Mouse (Mus musculus) adrenal gland, adult 2 months (tissue): Measurements from ENCODE around the gene Atp13a2. TPM values are rescaled to one million over a fixed set of nuclear protein-coding genes. Genes with fewer than 3 reads are reported as not detected.
A peak's percentile ranks its signal among the peaks of the same experiment; 100 is the strongest.

Experiments used
- DNase-seq: peaks from one replicate; pipeline ENCODE4 v3.0.0; 2021
- polyA plus RNA-seq: library from polyadenylated mRNA; depleted of rRNA; stranded (reverse); fragments of >200 nt; gene quantifications from 2 replicates; pipeline ENCODE4 v1.2.3, GENCODE M21; 2012
- total RNA-seq, 2 experiments: library from RNA; stranded (reverse); gene quantifications; 2 replicates each; pipeline ENCODE4 v1.2.3; 2021

Gene Atp13a2
- total and polyA plus RNA-seq, 3 experiments, result 31.8 to 183 (median 37.1) TPM

DNA sequence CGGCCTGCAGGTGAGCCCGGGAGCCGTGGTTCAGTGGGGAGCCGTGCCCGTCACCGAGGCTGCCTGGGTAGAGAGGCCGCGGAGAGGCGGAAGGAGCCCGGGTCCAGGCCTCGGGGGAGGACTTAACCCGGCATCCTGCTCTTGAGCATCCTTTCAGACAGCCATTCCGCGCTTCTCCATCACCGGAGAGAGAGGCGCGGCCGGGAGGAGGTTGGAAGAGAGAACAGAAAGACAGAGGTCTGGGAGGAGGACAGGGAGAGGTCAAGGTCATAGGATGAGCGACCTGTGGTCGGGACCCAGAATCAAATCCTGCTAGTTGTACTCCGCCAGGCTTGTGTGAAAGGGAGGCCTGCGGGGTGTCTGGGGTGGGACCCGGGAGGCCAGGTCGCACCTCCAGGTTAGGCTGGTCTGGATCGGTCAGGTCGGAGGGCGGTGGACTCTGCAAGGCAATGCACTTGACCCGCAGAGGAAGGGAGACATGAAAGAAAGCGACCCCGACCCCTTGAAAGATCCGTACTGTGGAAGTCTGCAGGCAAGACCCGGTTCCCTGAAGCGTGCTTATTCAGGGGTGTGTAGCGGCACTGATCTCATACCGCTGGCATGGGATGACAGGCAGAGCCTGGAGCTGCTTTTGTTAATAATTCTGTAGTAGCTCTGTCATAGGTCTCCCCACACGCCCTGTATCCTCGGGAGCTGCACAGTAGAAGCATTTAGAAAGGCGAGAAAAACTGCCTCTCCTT is 25.0 kb upstream of the Atp13a2 start:
- DNase-seq, result no peak

DNA sequence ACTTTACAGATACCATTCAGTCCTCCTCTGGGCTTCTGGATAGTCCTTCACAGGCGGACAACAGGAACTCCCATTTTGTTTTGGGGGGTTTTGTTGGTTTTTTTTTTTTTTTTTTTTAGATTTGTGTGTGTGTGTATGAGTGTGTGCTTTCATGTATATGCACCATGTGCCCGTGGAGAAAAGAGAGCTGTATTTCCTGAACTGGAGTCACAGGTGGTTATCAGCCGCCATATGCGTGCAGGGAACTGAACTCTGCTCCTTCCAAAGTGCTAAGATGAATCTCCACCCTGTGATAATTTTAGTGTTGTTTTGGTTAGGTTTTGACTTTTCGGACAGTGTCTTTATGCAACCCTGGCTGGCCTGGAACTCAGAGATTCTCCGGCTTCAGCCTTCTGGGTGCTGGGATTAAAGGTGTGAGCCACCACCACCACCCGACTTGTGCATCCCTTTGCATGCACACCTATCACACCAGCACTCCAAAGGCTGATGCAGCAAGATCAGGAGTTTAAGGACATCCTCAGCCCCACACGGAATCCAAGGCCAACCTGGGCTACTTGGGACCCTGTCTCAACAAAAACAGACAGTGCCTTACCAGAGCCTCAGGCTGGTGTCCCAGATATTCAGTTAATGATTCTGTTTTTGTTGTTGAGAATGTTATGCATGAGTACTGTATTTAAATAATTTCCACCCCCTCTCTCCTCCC is 24.3 kb upstream of the Atp13a2 start:
- no peak for DNase-seq

DNA sequence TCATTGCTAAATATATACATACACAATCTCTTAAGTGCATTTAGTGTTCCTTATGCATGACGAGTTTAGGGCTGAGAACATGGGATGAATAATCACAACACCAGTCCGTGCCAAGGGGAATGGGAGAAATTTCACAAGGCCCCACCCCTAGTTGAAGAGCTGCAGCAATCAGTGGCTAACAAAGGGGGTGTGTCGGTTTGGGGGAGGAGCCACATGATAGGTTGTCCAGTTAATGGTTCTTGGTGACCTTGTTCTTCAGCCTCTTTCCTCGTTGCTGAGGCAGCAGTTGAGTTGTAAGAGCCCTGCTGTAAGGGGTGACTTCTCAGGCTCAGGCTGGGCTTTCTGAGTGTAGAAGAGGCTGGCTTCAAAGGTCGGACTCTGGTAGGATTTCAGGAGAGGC is 23.7 kb upstream of the Atp13a2 start:
- peak; percentile 93 for DNase-seq

DNA sequence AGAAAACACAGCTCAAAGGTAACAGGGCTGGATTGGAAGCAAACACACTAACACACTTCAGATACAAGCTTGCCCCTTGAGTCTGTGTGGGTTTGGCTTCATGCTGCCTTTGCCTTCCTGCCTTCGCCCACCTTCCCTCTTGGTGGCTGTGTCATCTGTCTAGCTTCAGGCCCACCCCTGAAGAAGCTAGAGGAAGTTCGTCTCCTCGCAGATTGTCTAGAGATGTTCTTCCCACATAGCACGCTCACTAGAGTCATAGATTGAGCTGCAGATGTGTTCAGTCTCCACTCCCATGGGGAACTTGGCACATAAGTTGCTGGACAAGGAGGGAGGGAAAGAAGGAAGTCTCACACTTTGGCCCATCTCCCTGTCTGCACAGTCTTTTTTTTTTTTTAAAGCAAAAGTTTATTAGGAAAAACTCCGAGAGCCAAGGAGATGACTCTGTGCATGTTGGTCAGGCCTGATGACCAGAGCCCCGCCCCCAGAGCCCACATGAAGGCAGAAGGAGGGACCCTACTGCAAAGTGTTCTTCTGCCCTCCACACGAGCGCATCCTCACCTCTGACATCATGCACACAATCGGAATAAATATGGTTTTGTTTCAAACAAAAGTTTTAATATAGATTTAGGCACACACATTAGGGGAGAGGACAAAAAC is 22.6 kb upstream of the Atp13a2 start:
- DNase-seq, result peak; percentile 23

DNA sequence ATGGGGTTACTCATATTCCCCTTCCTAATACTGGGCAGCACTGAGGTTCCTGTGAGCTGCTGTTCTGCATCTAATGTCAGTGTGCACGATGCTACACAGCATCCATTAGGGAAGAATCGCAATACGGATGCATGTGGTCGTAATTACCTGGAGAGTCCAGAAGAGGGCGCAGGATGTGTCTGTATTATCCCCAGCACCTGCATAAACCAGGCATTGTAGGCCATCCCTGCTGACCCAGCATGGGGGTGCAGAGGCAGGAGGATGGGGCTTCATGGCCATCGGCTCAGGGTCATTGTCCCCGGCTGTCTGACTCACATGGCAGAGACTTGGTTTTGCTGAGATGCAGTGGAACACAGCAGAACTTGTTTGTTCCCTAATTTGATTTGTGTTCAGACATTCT is 22.1 kb upstream of the Atp13a2 start:
- peak; percentile 92 for DNase-seq

DNA sequence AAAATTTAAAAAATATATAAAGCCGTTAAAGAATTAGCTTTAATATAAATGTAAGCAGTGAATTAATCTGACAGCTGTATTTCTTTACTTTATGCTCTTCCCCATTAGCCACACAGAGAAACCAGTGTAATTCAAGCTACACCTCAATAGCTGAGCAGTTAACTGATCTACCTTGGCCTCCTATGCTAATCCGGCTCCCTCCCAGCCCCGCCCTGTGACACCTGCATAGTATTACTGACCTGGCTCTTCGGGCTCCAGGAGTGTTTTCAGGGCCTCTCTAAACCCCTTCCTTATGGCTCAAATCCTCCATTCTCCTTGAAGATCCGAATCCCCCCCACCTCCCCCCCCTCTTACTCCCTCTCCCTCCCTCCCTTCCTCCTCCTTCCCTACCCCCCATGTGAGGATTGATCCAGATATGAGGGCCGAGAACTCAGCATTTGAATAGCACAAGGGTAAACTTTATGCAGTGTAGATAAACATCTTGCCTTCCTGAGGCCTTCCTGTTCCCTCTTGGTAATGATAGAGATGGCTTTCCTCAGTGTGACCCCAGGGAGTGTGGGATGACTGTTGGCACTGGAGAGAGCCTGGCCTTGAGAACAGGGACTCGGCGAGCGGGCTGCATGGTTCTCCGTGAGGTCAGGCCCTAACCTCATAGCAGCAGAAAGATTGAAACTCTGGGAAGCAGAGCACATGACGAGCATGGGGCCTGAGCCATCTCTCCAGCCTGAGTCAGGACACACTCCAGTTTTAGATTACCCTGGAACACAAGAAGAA is 19.1 kb upstream of the Atp13a2 start:
- DNase-seq, result peak; percentile 53

DNA sequence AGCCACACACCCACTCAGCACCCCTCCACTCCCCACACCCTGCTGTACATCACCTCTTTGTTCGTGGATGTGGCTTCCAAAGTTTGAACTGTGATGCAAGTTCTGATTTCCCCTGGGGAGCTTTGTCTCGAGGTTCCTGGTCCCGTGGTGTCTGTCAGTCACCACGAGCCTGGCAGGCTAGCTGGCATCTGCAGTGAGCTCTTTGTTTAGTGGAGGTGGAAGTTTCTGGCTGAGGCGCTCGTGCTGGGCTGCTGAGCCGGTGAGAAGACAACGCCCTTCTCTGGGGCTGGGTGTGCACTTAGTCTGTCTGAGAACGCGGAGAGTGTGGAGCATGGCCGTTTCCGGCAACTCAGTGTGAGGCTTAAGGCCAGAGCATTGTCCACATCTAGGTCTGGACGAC is 15.0 kb upstream of the Atp13a2 start:
- no peak for DNase-seq

DNA sequence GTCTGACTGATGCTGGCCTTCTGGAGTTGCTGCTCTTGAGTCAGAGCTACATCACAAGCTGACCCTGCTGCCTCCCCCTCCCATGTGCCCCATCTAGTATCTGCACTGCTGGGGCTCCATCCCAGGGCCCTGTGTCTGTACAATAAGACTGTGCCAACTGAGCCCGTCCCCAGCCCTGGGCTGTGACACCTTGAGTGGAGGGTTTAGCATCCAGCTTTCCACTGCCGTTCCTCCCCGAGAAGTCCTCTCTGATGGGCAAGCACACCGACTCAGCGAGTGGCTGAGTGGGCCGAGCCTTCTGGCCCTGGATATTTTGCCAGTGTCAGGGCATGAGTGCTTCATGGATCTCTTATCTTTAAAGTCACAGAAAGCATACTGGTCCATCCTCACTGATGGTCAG is 12.3 kb upstream of the Atp13a2 start:
- peak; percentile 36 for DNase-seq

DNA sequence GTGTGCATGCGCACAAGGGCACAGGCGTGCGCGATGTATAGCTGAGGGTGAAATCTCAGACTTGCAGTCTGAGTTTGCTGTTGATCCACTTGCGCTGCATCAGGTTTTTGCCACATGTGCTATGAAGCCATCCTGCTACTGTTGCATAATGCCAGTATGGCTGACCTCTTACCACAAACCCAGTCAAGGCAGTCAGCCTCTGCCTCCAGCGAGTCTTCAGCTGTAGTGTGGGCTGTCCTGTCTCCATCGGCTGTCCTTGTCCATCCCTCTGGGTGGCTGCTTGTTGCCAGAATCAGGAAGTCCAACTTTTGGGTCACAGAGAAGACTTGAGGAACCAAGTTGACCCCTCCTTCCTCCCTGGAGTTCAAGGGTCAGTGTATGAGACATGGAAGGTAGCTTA is 11.3 kb upstream of the Atp13a2 start:
- peak; percentile 48 for DNase-seq

DNA sequence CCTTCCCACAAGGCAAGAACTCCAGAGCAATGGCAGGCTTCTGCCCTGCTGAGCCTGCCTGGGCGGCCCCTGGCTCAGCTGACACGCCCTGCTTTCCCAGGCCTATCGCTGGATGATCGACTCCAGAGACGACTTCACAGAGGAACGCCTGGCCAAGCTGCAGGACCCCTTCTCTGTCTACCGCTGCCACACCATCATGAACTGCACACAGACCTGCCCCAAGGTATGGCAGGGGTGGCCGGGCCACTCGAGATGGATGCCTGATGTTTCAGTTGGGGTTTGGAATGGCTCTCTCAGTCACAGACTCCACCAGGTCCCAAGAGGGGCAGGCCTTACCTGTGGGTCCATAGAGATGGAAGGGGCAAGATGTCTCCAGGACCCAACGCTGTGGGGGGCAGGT is 9.4 kb upstream of the Atp13a2 start:
- no peak for DNase-seq

DNA sequence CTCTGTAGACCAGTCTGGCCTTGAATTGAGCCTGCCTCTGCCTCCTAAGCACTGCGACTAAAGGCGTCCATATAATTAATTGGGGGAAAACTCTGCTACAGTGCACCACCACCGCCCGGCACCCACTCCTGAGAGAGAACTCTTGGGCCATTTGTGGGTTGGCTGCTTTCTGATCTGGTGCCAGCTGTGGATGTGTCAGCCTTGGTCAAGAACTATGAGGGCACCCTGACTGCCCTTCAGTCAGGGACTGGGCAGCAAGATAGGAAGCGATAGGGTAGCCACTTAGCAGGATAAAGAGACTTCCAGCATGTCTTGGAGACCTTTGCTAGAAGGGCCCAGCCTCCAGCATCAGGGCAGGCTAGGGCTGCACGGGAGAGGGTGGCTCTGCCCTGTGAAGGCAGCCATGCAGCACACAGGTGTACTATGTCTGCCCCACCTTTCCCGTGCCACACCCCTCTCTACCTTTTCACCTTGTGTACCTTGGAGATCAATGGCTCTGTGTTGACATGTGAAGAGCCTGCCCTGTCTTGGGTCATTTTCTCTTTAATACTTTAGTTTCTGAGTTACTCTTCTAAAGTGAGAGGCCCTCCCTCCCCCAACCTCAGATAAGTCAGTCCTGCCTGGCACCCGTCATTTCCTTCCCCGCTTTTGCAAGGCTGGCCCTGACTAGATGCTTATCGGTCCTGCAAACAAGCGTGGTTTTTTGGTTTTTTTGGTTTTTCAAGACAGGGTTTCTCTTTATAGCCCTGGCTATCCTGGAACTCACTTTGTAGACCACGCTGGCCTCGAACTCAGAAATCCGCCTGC is 8.6 kb upstream of the Atp13a2 start:
- peak; percentile 84 for DNase-seq

DNA sequence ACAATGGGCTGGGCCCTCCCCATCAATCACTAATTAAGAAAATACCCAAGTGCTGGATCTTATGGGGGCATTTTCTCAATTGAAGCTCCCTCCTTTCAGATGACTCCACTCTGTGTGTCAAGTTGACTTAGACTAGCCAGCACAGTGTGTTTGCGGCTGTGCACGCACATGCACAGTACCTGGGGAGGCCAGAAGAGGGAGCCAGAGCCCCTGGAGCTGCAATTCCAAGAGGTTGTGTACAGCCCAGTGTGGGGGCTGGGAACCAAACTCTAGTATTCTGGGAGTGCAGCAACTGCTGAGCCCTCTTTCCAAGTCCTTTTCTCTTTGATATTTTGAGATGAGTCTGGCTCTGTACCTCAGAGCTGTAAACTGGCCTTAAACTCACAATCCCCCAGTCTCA is 5.1 kb upstream of the Atp13a2 start:
- no peak for DNase-seq

DNA sequence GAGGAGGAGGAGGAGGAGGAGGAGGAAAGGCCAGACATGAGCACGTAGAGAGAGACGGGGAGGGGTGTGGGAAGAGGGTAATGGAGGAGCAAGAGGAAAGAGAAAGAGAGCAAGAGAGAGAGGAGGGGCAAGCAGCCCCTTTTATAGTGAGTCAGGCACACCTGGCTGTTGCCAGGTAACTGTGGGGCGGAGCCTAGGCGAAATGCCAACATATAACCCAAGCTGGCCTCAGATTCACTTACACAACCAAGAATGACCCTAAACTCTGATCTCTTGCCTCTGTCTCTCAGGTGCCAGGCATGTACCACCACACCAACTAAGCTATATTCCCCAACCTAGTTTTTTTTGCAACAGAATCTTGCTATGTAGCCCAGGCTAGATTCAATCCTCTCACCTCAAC is 3.9 kb upstream of the Atp13a2 start:
- DNase-seq, result no peak

DNA sequence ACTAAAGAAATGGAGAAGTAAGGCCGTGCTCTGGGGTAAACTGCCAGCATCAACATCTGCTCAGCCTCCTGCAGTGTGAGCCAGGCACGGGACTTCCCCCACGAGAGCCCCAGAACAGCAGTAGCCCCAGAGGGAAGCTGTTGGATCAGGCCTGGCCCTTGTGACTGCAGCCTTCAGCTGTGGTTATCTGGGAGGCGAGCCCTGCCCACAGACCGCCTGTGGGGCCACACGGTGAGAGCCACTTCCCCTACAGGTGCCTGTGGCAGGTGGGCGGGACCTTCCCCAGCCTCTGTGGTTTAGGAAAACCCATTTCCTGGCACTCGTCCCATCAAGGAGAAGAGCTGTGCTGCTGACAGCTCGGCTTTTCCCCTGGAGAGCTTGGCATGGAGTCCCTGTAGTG is 3.2 kb upstream of the Atp13a2 start:
- peak; percentile 48 for DNase-seq

DNA sequence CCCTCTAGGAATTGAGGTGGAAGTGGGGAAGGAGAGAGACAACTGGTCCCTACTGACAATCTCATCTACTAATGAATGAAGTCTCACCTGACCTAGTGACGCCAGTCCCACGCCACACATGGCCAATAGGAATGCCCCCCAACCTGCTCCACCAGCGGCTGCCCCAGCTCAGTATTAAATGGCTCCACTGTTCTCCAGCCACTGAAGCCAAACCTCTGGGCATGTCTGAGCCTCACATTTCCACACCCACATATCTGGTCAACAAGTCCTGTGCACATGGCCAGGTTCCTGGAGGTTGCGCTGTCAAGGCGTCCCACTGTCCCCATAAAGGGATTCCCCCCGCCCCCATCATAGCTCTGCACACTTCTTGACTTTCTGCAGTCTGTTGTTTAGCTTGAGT is 2.1 kb upstream of the Atp13a2 start:
- DNase-seq, result no peak

DNA sequence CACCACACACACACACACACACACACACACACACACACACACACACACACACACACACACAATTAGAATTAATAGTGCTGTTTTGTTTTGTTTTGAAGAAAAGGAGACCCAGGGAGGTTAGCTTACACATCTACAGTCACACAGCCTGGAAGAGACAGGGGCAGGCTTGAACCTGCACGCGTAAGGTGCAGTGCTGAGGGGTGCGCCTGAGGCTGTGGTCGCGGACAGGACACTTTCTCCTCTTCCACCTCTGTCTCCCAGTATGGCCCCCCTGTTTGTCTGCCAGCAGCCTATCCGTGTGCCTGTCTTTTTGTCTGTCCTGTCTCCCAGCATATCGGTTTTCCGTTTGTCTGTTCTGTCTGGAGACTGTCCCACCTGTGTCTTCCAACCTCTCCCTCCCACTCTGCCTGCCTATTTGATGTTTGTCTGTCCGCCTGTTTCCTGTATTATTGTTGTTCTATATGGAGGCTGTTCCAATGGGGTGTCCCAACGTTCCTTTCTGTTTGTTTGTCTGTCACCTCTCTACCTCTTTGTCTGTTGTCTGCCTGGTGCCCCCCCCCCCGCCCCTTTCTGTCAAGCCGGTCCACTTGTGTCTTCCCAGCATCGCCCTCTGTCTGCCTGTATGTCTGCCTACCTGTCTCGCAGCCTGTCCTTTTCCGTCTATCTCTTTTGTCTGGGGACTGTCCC is 506 bp upstream of the Atp13a2 start:
- DNase-seq, result no peak

DNA sequence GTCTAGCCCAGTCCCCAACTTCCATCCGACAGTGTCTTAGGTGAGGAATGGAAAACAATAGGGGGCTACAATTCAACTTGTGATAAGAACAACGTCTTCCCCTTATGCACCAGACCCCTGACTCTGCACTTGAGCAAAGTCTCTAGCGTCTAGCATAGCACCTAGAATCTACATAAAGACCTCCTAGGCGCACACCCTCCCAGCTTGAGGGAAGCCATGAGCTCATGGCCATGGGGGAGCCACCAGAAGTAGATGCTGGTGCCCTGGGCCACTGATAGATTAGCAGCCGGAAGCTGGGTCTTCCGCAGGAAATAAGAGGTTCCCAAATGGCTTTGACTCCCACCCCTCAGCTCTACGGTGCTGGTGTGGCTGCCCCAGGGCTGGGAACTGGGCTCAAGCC is 803 bp downstream of the Atp13a2 start:
- no peak for DNase-seq

DNA sequence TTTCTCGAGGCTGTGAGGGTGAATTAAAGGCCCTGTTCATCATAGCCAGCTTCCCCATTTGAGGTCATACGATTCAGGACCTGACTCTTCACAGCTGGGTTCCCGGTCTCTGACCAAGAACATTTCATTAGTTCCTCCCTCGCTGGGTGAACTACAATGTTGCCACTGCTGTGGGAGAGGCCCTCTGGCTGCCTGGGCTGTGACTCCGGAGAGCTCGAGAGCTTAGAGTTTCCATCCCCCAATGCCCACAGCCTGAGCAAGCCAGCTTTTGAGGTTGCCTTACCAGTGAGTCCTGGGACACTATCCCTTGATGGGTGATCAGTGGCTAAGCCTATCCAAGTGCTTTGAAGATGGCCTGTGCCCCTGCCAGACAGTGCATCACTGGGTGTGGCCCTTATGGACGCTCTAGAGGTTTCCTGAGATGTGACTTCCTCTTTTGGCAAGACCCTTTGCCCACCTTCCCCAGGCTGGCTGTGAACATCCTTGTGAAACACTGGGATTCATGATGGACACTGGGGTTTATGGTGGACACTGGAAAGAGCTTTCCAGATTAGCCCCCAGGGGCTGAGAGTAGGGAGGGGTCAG is 2.1 kb downstream of the Atp13a2 start:
- DNase-seq, result no peak

DNA sequence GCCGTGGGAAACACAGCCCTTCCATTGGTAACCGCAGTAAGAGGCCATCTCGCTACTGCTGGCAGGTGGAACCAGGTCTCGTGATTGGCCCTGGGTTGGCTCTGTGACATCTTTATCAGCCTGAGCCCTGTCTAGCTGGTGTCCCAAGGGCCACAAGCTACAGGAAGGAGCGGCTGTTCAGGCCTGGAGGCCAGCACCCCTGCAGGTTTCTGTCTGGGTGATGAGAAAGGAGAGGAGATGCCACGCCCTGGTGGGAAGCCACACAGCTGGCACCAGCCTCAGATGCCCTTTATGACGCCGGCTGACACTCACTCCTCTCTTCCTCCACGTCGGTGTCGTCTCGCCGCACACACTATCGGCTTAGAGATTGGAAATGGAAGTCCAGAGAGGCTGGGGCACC is 2.8 kb downstream of the Atp13a2 start:
- DNase-seq, result no peak

DNA sequence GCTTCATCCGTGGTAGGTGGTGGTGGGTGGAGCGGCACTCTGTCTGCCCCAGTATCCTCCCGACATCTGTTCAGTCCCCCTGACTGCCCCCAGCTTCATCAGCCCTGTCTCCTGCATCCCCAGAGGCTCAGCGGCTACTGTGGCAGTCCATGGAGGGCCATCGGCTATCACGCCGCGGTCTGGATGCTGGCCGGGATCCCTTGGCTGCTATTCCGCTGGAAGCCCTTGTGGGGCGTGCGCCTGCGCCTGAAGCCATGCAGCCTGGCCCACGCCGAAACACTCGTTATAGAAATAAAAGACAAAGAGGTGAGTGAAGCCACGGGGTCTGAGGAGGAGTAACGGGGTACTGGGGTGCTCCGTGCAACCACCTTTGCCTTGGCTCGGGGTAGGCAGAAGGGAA is 5.5 kb downstream of the Atp13a2 start:
- DNase-seq, result no peak

DNA sequence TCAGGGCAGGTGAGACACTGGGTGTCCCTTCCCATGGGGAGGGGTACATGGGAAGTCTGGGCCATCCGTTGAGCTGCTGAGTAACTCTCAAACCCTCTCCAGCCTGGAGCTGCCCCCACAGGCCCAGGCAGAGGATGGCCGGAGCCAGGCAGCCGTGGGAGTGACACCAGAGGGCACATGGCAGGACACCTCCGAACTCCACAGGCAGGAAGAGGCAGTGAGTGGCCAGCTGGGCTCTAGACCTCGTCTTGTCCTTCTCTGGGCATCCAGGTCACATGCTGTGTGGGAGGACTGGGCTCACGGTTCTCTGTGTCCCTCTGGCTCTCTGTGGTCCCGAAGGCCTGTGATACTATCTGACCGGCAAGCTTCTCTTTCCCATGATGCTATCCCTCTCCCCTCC is 7.2 kb downstream of the Atp13a2 start:
- no peak for DNase-seq
